Mouse (Mus musculus) spleen, adult 2 months (tissue): ENCODE results near the gene Gm42688.

Experiments
- CTCF ChIP-seq: fragments of 200-500 bp; IDR thresholded peaks from 2 replicates; pipeline ENCODE4 v1.5.1; 2011; ENCODE audit warnings: mild to moderate bottlenecking, inconsistent platforms; ENCODE audit not compliant: insufficient read depth, insufficient read length, insufficient replicate concordance; ENCODE audit errors: extremely low read depth
- POLR2A ChIP-seq: fragments of 200-500 bp; IDR thresholded peaks from 2 replicates; pipeline ENCODE4 v1.6.1; 2011; ENCODE audit warnings: low read depth, low read length, inconsistent platforms

- no peak for TF ChIP-seq CTCF
- TF ChIP-seq POLR2A, result no peak
These were observed 21.5 kb downstream of the Gm42688 start for GRCm38 (mm10) chr6:83122961-83123360.
